Mouse (Mus musculus): ENCODE results near the gene Upf2. TPM values are rescaled to one million over a fixed set of nuclear protein-coding genes. Genes with fewer than 3 reads are reported as not detected.
"Not testable (repeated sequence)": the region's sequence is repeated elsewhere in the genome, so short reads cannot be mapped to it uniquely, and the experiment has no call there.

The Upf2 gene
- total and polyA plus RNA-seq, 3 experiments: 0.63 to 27.4 (median 19.5) TPM

DNA sequence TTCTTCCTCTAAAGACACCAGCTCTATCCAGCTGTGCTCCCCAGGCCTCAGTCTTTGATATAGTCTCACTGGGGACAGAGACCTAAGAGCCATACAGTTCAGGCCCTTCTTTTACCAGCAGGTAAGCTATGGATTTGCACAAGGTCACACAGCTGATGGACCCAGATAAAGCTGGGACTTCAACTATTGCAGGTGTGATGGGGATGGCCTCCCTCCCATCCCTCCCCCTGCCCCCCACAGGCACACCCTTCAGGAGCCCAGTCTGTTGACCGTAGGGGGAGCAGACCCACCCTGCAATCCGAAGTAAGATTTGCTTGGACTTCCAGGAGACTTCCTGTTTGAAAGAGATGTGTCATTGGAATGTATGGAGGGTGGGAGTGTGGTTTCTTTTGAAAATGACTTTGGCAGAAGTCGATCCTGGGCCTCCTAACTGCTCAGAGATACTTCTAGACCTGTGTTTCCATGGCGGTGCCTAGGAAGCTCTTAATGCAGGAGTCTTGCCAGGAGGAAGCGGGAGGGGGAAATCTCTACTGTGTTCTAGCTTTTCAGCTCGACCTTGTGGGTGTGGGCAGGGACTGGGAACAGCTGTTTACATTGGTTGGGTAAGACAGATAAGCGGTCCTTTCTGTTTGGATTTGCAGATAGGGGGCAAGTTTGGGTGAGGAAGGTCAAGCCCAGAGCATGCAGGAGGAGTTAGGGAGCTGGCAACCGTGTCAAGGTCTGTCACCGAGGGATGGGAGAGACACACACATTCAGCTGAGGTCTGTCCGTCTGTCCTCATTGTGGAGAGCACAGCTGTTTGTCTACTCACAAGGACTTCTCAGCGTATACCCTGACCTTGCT lies 120.5 kb downstream of the Upf2 start:
- peak; percentile 77 for DNase-seq

DNA sequence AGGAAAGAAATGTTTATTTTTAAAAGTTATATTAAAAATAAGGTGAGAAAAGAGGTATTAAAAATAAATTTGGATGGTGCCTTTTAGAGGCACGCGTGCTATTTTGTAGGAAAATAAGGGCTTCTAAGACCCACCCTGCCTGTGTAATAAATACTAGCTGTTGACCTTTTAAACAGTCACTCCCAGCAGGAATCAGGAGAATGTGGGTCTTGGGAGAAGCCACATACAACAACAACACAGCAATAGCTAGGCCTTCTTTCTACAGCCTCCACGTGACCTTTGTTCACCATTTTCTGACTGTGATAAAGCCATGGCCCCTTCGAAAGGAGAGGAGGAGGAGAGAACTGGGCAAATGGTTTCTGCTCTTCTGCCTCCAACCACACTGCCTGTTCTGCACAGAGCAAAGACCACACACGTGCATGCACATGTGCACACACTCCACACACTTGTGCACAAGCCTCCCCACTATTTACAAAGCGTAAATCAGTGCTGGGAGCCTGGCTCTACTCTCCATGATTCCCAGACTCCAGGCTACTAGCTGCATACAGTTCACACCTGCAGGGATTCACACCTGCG lies 121.5 kb downstream of the Upf2 start:
- DNase-seq: no peak

DNA sequence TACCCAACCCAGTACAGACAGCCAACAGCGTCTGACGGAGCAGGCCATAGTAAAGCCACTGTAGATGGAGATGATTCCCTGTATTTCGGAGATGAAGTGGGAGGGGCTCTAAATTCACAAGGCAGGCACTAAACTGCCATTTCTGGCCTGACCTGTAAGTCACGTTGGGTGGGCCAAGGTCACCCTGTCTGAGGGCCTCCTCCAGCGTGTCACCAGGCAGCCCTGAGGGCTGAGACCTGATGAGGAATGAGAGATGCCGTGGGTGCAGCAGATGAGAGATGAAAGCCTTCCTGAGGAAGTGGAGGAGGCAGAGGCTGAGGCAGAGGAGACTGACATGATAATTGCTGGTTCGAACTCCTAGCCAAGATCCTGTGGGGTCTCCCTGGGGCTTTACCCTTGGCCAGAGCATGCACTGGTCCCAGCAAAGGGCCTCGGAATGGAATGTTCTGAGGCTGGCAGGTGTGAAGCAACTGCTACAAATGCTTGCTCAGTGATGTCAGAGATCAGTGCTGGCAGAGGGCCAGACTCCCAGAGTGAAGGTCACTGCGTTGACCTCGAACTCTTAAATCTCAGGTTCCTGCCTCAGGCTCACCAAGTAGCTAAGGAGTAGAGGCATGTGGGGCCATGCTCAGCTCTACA lies 123.7 kb downstream of the Upf2 start:
- DNase-seq: peak; percentile 82

DNA sequence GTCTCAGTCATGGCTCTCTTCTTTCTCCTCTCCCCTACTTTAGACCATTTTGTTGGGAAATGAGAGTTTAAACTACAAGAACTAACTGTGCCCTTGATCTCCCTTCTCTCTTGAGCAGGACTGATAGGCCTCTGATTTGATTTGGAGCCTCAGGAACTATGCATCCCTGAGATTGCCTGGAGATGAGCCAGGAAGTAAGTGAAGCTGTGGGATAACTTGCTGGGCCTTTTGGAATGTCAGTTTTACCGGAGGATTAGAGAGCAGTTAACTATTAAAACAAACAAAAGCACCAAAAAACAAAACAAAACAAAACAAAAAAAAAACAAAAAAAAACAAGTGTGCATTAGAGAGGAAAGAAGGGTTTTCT lies 124.2 kb downstream of the Upf2 start:
- no peak for DNase-seq

DNA sequence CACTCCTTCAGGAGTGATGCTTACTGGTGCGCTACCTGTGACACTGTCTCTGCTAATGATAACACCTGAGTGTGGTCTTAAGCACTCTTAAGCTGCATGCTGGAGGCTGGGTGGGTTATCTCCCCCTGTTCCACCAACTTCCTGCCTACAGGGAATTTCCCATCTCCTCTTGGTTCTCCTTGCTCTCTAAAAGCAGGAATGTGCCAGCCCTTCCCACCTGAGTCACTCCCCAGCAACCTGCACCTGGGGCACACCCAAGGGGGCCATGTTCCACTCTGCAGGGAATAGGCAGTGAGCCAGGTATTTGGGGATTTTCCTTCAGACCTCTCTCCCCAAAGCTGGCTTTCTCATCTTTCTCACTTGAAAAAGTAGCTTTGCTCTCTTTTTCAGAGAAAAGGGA lies 128.8 kb downstream of the Upf2 start:
- DNase-seq: no peak

DNA sequence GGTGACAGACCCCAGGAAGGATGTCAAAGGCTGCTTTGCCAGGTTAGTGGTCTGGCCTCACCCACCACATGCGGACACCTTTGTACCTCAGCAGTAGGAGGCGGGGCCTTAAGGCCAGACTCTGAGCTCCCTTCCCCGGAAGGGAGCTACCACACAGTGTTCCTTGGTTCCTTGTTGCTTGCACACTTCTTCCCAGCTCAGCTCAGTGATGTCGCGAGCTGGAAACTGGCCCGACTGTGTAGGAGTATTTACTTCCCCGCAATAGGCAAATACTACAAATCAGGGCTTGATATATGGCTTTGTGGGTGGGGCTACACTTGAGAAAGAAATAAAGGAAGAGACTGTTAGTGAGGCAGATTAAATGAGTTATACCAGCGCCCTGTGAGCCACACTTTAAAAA lies 129.8 kb downstream of the Upf2 start:
- DNase-seq: no peak

DNA sequence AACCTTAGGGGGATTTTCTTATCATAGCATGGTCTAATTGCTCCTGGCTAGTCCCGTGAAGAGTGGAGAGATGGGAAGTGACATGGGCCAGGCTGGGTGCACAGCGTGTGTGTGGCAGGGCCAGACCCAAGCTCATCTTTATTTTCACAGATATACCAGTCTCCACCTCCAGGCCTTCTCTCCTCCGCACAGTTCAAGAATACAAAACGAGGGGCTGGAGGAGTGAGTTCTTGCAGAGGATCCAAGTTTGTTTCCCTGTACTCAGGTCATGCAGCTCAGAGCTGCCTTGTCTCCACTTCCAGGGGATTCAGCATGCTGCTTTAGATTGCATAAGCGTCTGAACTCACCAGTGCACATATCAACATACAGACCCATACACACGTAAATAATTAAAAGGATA lies 131.3 kb downstream of the Upf2 start:
- no peak for DNase-seq

DNA sequence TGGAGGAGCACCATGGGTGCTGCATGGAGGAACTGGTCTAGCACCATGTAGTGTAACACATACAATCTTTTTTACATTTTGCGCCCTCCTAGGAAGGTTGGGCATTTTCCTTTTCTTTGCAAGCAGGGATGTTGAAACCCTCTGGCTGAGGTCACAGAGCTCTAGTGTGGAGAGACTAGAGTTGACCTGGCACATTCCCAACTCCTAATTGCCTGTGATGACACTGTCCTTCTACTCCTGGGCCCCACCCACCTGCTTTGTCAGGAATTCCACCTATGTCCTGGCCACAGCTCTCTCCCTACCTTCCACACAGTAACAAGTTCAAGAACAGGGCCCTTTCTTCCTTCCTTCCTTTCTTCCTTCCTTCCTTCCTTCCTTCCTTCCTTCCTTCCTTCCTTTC lies 132.4 kb downstream of the Upf2 start:
- DNase-seq: peak; percentile 67

DNA sequence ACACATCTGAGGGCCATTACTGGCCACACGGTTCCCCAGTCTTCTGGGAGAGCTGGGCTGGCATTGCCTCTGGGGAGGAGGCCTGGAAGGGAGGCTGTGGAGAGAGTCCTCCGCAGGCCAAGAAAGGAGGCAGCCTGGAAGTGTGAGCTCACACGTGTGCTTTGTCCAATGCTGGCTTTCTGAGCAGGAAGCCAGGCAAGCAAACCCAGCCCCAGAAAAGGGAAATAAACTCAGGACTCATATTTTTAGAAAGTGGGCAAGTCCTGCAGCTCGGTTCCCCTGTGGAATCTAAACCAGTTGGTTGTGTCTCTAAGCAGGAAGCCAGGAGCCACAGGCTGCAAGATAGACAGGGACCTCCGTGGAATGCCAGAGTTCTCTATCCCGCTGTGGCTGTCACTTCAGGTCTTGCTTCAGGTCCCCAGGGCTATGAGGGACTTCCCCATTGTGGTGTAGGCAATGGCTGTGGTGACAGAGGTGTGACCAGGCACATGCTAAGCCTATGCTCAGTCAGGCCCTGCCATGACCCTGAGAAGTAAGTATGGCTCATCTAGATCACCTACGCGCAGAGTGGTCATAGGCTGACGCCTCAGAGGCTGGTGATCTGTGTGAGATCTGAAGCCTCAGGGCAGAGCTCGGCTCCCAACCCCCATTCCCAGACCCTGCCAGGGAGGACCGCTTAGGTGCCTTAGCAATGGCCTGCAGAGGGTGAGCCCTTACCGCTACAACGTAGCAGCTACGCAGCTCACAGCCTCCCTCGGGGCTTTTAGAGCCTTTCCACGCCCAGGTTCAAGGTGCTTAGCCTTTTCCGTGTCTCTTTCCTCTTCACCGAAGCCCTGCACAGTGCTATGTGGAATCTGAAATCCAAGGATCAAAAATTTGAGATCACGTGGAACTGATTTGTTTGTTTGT lies 134.6 kb downstream of the Upf2 start:
- no peak for DNase-seq

DNA sequence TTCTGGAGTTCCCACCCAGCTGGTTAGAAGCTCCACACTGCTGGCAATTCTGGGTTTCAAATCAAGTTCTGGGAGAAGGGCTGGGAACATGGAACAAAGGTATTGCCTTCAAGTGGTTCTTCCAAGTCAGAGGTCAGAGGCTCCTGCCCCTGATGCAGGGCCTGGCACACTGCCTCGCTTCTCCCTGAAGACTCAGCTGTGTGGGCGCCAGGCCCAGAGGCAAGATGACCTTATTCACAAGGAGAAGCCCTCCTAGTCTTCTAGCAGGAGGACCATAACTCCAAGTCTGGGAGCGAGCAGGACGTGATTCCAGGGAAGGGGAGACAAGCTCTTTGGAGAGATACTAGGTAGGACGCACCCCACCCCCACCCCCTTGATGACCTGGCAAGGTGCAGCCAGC lies 135.9 kb downstream of the Upf2 start:
- peak; percentile 84 for DNase-seq

DNA sequence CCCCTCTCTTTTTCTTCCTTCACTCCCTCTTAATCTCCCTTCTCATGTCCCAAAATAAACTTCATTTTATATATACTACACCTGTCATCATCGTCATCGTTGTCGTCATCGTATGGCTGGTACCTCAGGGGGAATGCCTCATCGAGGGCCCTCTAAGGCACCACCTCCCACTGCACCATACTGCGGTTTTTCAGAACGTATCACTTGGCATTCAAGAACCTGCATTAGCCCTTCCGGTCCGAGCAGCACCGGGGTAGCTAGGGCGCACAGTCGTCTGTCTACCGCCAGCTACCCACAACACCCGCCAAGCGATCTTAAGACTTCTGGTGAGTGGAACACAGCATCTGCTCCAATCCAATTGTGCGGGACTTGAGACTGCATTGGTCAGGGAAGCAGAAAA lies 138.7 kb downstream of the Upf2 start:
- not testable (repeated sequence) for DNase-seq

DNA sequence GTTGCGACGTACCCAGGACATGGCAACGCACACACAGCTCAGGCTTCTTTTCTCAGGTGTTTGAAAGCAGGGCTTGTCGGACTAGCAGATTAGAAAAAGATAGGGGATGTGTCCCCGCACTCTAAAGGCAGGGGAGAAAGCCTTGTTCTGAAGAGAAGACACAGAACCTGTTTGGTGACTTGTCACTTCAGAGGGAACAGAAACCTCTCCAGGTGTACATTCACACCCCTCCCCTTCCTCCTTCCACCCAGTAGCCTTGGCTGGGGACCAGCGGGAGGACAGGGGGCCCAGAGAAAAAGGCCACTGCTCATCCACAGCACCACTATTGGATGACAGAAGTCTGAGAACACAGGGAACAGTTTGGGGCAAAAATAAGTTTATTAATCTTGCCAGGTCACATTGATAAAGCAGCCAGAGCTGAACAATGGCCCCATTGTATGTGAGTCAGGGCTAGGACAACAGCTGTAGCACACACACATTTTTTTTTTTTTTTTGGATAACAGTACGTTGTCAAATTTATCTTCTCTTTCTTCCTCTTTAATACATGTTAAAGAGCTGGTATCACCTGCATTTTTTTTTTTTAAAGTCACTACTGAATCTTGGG lies 145.9 kb downstream of the Upf2 start:
- DNase-seq: no peak

DNA sequence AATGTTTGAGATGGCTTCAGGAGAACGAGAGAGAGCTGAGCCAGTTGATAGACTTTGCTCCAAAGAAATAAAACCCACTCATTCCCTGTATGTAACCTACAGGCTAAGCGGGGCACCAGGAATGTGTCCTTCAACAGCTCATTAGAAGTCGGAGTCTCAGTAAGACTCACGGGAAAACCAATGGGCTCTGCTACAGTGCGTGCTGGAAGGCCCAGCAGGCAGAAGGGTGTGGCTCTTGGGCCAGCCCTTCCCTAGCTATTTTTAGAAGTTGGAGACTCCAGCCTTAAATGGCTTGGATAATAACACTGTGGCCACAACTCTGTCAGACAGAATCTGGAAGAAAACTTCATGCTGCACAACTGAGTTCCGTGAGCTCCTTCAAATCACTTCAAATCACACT lies 147.7 kb downstream of the Upf2 start:
- DNase-seq: no peak

DNA sequence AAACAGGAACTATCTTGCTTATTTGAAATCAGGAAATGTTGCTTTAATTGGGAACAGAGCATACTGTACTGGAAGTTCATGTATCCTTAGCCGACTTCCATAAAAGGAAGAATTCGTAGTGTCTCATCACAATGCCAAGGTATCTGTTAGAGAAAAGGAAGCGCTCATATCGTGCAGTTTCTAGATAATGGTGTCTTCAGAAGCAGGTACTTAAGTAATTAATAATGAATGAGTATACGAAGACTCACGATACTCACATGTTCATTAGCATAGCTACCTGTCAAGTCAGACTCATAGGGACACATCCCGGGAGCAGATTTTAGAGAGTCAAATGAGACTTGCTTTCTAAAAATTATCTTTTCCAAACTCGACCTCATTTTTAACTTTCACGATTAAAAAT lies 148.2 kb downstream of the Upf2 start:
- no peak for DNase-seq

DNA sequence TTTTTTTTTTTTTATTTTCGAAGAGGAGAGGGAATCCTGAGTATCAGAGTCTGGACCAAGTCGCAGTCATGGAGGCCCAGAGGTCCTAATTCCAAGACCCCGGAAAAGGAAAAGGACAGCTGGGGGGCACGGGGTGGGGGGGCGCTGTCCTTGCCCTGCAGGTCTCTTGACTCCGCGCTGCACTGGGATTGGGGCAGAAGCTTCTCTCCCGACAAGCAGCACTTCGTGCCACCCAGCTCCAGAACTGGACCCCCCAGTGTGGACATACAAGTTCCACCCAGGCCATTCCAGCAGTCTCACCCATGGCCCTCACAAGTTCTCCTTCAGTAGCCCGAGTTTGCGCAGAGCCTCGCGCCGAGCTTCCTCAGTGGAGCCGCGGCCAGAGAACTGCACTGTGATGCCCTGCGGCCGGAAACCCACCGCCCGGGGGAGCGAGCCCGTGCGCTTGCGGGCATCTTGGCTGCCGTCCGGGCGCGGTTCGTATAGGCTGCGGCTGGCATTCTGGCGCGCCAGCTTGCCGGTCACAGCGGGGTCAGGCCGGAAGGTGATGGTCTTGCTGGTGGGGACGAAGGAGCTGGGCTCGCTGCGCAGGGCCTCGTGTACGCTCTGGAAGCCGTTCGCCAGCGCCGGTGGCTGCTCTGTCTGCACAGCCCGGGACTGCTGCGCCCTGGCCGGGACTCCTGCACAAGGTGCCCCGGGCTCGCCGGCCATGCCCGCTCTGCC lies 148.9 kb downstream of the Upf2 start:
- DNase-seq: peak; percentile 28

DNA sequence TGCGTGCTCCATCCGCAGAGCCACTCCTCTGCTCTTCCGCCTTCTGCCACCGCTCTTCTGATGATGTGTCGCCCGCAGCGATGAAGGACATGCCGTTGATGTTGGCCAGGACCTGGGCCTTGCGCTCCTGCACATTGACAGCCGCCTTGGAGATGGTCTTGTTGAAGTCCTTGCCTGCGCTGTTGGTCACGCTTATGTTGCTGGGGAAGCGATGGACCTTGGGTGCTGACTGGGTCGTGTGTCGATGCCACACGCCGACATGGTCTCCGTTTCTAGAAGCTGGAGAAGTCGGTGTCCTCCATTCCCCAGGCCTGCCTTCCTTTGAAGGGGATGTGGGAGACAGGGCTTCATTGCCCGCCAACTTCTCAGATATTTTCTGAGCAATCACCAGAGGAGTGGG lies 149.5 kb downstream of the Upf2 start:
- DNase-seq: no peak

DNA sequence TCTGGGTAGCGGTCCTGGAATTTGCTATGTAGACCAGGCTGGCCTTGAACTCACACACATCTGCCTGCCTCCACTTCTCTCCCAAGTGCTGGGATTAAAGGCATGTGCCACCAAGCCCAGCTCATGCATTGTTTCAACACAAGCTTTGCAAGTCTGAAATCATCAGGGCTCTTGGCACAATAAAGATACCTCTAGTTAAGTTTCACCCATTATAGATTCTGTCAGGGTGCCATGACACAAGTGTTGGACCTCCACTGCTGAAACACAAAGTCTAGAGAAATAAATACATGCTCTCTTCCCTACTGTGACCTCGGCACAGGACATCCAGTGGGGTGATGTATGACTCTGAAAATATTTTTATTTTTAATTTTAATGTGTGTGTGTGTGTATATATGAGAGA lies 154.2 kb downstream of the Upf2 start:
- DNase-seq: no peak
